Mouse (Mus musculus): Measurements from ENCODE around the gene Ube2k.
A peak's percentile ranks its signal among the peaks of the same experiment; 100 is the strongest.
"Not testable (repeated sequence)": the region's sequence is repeated elsewhere in the genome, so short reads cannot be mapped to it uniquely, and the experiment has no call there.

The Ube2k gene

GRCm38 (mm10) chr5:65536751-65537419 lies at the start of gene Ube2k, which contains the start of gene Smim14:
Gene Ube2k (plus strand): TSS chr5:65537233.
Gene Smim14 (minus strand): TSS chr5:65537184.
- peak; percentile 94 for DNase-seq (ENCODE audit: low read depth, low spot score)

- no peak for DNase-seq (ENCODE audit: low read depth, low spot score)
Measured at GRCm38 (mm10) chr5:65487381-65487780, 49.7 kb upstream of the Ube2k start.

GRCm38 (mm10) chr5:65488725-65489124 lies 48.3 kb upstream of the Ube2k start:
- no peak for DNase-seq (ENCODE audit: low read depth, low spot score)

- no peak for DNase-seq (ENCODE audit: low read depth, low spot score)
Measured at GRCm38 (mm10) chr5:65489830-65490229, 47.2 kb upstream of the Ube2k start.

- peak; percentile 53 for DNase-seq (ENCODE audit: low read depth, low spot score)
Measured at GRCm38 (mm10) chr5:65491767-65492715, 45.0 kb upstream of the Ube2k start.

GRCm38 (mm10) chr5:65492716-65493531 lies 44.1 kb upstream of the Ube2k start, which contains the start of gene Gm43552:
Gene Gm43552 (minus strand): TSS chr5:65492833.
- DNase-seq (ENCODE audit: low read depth, low spot score), result peak; percentile 90

GRCm38 (mm10) chr5:65500231-65500630 lies 36.8 kb upstream of the Ube2k start:
- DNase-seq (ENCODE audit: low read depth, low spot score), result no peak

GRCm38 (mm10) chr5:65501407-65501806 lies 35.6 kb upstream of the Ube2k start:
- DNase-seq (ENCODE audit: low read depth, low spot score), result no peak

GRCm38 (mm10) chr5:65505786-65506185 lies 31.2 kb upstream of the Ube2k start:
- DNase-seq (ENCODE audit: low read depth, low spot score), result peak; percentile 34

GRCm38 (mm10) chr5:65508395-65508794 lies 28.6 kb upstream of the Ube2k start:
- DNase-seq (ENCODE audit: low read depth, low spot score), result no peak

GRCm38 (mm10) chr5:65513506-65513905 lies 23.5 kb upstream of the Ube2k start:
- no peak for DNase-seq (ENCODE audit: low read depth, low spot score)

GRCm38 (mm10) chr5:65514635-65515278 lies 22.3 kb upstream of the Ube2k start:
- DNase-seq (ENCODE audit: low read depth, low spot score), result no peak

GRCm38 (mm10) chr5:65521803-65522202 lies 15.2 kb upstream of the Ube2k start:
- no peak for DNase-seq (ENCODE audit: low read depth, low spot score)

- no peak for DNase-seq (ENCODE audit: low read depth, low spot score)
Measured at GRCm38 (mm10) chr5:65524831-65525230, 12.2 kb upstream of the Ube2k start.

GRCm38 (mm10) chr5:65525674-65526443 lies 11.2 kb upstream of the Ube2k start:
- DNase-seq (ENCODE audit: low read depth, low spot score), result no peak

- no peak for DNase-seq (ENCODE audit: low read depth, low spot score)
Measured at GRCm38 (mm10) chr5:65531283-65531682, 5.8 kb upstream of the Ube2k start.

GRCm38 (mm10) chr5:65534496-65534895 lies 2.5 kb upstream of the Ube2k start:
- DNase-seq (ENCODE audit: low read depth, low spot score), result no peak

- DNase-seq (ENCODE audit: low read depth, low spot score), result peak; percentile 43
Measured at GRCm38 (mm10) chr5:65535457-65536067, 1.5 kb upstream of the Ube2k start.

- not testable (repeated sequence) for DNase-seq (ENCODE audit: low read depth, low spot score)
Measured at GRCm38 (mm10) chr5:65536068-65536465, 966 bp upstream of the Ube2k start.
